ENCODE assay signal across 8 mouse cellular contexts in genomic region chr11:60046058-60046735, GRCm38 (mm10). TPM values are rescaled to one million over a fixed set of nuclear protein-coding genes. Genes with fewer than 3 reads are reported as not detected.
DNase-seq lines count a peak whose midpoint lies in the region; ATAC-seq and TF ChIP-seq lines count a peak whose summit lies in the region.

Gene Pemt, minus strand, starts transcription at chr11:60046489.

- H3K4me1 ChIP-seq in erythroblast, embryonic 14.5 days (ENCODE audit: control insufficient read depth) = peaks cover 25% of the 10 kb centered on the region
- no peaks in the 10 kb centered on the region for H3K4me1 ChIP-seq in heart, embryonic 11.5 days (ENCODE audit: control insufficient read depth, insufficient read depth, low read length)
- H3K4me1 ChIP-seq in kidney, embryonic 16.5 days (ENCODE audit: insufficient read depth, low read length) = peaks cover 5% of the 10 kb centered on the region; the same call in 1 of the 2 replicates
- peaks cover 19% of the 10 kb centered on the region for H3K4me1 ChIP-seq in liver, adult 2 months (ENCODE audit: control insufficient read depth, insufficient read depth, low read length)

- H3K79me2 ChIP-seq in C2C12 (ENCODE audit: control insufficient read depth, insufficient read depth) (no peaks in the 10 kb centered on the region), myocyte (ENCODE audit: control insufficient read depth, insufficient read depth) (no peaks in the 10 kb centered on the region)
- H3K79me2 ChIP-seq in liver, adult 2 months (ENCODE audit: control insufficient read depth, insufficient read depth, low read length) = no peaks in the 10 kb centered on the region

- H3K4me3 ChIP-seq in C2C12 (ENCODE audit: insufficient read depth, poor library complexity, severe bottlenecking) (peak within 1 kb of the TSS; percentile 31), myocyte (peak within 1 kb of the TSS; percentile 39)
- peak within 1 kb of the TSS; percentile 72 for H3K4me3 ChIP-seq in erythroblast, embryonic 14.5 days (replicated peaks)
- peak within 1 kb of the TSS; percentile 46 for H3K4me3 ChIP-seq in heart, embryonic 11.5 days (ENCODE audit: low read depth, low read length)
- peak within 1 kb of the TSS; percentile 60 for H3K4me3 ChIP-seq in kidney, embryonic 16.5 days (ENCODE audit: low read length)
- peak within 1 kb of the TSS; percentile 72 for H3K4me3 ChIP-seq in liver, adult 2 months (ENCODE audit: insufficient read depth, low read depth, low read length)

- peak; percentile 98 for ATAC-seq in heart, embryonic 11.5 days (replicated peaks; ENCODE audit: insufficient number of reproducible peaks, low FRiP score, low TSS enrichment)
- peak; percentile 98 for ATAC-seq in kidney, embryonic 16.5 days (ENCODE audit: low FRiP score, low TSS enrichment)

- TF ChIP-seq CTCF in C2C12 (IDR thresholded peaks at IDR 0.05; ENCODE audit: control insufficient read depth, insufficient read depth, insufficient read length) = no peak
- peak; percentile 66 for TF ChIP-seq CTCF in brain, embryonic 14.5 days (IDR thresholded peaks at IDR 0.05; ENCODE audit: borderline replicate concordance, extremely low read depth, insufficient read depth, insufficient read length)
- peak; percentile 18; the same call in 1 of the 2 replicates for TF ChIP-seq CTCF in liver, adult 2 months (IDR thresholded peaks at IDR 0.05; ENCODE audit: low read depth, low read length)

- H3K9me3 ChIP-seq in erythroblast, embryonic 14.5 days (ENCODE audit: control insufficient read depth, low read length) = peaks cover 6% of the 10 kb centered on the region
- no peaks in the 10 kb centered on the region for H3K9me3 ChIP-seq in heart, embryonic 11.5 days (replicated peaks; ENCODE audit: control insufficient read depth, low read length)
- H3K9me3 ChIP-seq in kidney, embryonic 16.5 days (ENCODE audit: low read length) = no peaks in the 10 kb centered on the region

- peak within 1 kb of the TSS; percentile 97 for H3ac ChIP-seq in C2C12 (ENCODE audit: control insufficient read depth, insufficient read length, low read depth)
- peak within 1 kb of the TSS; percentile 22 for H3ac ChIP-seq in myocyte (ENCODE audit: control insufficient read depth, insufficient read length)

- no peaks in the 10 kb centered on the region for H3K79me3 ChIP-seq in C2C12 (ENCODE audit: low read depth)

- under 1% methylated on average over 44 of the region's 44 CpGs for WGBS in heart, embryonic 11.5 days (ENCODE audit: insufficient replicate concordance)
- WGBS in kidney, embryonic 16.5 days = under 1% methylated on average over 44 of the region's 44 CpGs
- under 1% methylated on average over 44 of the region's 44 CpGs for WGBS in liver, adult 2 months

- peak within 1 kb of the TSS; percentile 61 for H3K4me2 ChIP-seq in heart, embryonic 11.5 days
- peak within 1 kb of the TSS; percentile 57 for H3K4me2 ChIP-seq in kidney, embryonic 16.5 days (replicated peaks; ENCODE audit: low read depth, low read length)
- H3K4me2 ChIP-seq in myocyte (ENCODE audit: low read depth) = peak within 1 kb of the TSS; percentile 80

- H3K9ac ChIP-seq in heart, embryonic 11.5 days (ENCODE audit: low read depth, low read length) = peak within 1 kb of the TSS; percentile 64
- peak within 1 kb of the TSS; percentile 73 for H3K9ac ChIP-seq in kidney, embryonic 16.5 days (replicated peaks; ENCODE audit: low read length)
- peak within 1 kb of the TSS; percentile 77 for H3K9ac ChIP-seq in liver, adult 2 months (ENCODE audit: low read depth, low read length)

- H3K27ac ChIP-seq in heart, embryonic 11.5 days (ENCODE audit: low read depth, low read length) = peak within 1 kb of the TSS; percentile 85
- peak within 1 kb of the TSS; percentile 92 for H3K27ac ChIP-seq in kidney, embryonic 16.5 days (ENCODE audit: low read length)
- H3K27ac ChIP-seq in liver, adult 2 months (replicated peaks; ENCODE audit: insufficient read depth, low read depth, low read length) = peak within 1 kb of the TSS; percentile 87

- peak; percentile 99 for DNase-seq in brain, embryonic 14.5 days (ENCODE audit: low read depth)
- peak; percentile 92 for DNase-seq in liver, adult 2 months (ENCODE audit: extremely low read depth, low read depth, low spot score)
- peak; percentile 93 for DNase-seq in splenic B cell, adult 2 months (ENCODE audit: low read depth, low spot score)

- TF ChIP-seq POLR2A in brain, embryonic 14.5 days (IDR thresholded peaks at IDR 0.05; ENCODE audit: borderline replicate concordance, extremely low read depth, insufficient read depth, insufficient read length, poor library complexity, severe bottlenecking) = peak; percentile 38; the same call in 1 of the 2 replicates
- TF ChIP-seq POLR2A in liver, adult 2 months (IDR thresholded peaks at IDR 0.05; ENCODE audit: extremely low read depth, insufficient read depth, low read length) = 0 out of 2 replicates have a peak, but pooled peaks have one; percentile 23
- TF ChIP-seq POLR2A in myocyte (IDR thresholded peaks at IDR 0.05; ENCODE audit: insufficient read length, low read depth) = peak; percentile 10

- H3K36me3 ChIP-seq in C2C12 (ENCODE audit: control insufficient read depth, insufficient read depth) = no peaks in the 10 kb centered on the region
- H3K36me3 ChIP-seq in erythroblast, embryonic 14.5 days (ENCODE audit: control insufficient read depth) = no peaks in the 10 kb centered on the region
- H3K36me3 ChIP-seq in heart, embryonic 11.5 days (ENCODE audit: control insufficient read depth, insufficient read depth, low read length) = no peaks in the 10 kb centered on the region
- H3K36me3 ChIP-seq in kidney, embryonic 16.5 days (ENCODE audit: insufficient read depth, low read length) = no peaks in the 10 kb centered on the region
- H3K36me3 ChIP-seq in liver, adult 2 months (ENCODE audit: control insufficient read depth, insufficient read depth, low read length) = no peaks in the 10 kb centered on the region
- H3K36me3 ChIP-seq in myocyte (ENCODE audit: control insufficient read depth, insufficient read depth) = no peaks in the 10 kb centered on the region
- no peaks in the 10 kb centered on the region for H3K36me3 ChIP-seq in splenic B cell, adult 2 months (ENCODE audit: control insufficient read depth, insufficient read depth, low read length, poor library complexity, severe bottlenecking)

- peaks cover 7% of the 10 kb centered on the region for H3K27me3 ChIP-seq in C2C12 (ENCODE audit: control insufficient read depth, insufficient read depth, insufficient read length)
- H3K27me3 ChIP-seq in erythroblast, embryonic 14.5 days (ENCODE audit: control insufficient read depth) = no peaks in the 10 kb centered on the region
- H3K27me3 ChIP-seq in heart, embryonic 11.5 days (ENCODE audit: control insufficient read depth, insufficient read depth, low read length) = no peaks in the 10 kb centered on the region
- H3K27me3 ChIP-seq in kidney, embryonic 16.5 days (ENCODE audit: insufficient read depth, low read length) = no peaks in the 10 kb centered on the region
- no peaks in the 10 kb centered on the region for H3K27me3 ChIP-seq in liver, adult 2 months (ENCODE audit: control insufficient read depth, insufficient read depth, low read length)
- peaks cover 4% of the 10 kb centered on the region for H3K27me3 ChIP-seq in myocyte (ENCODE audit: control insufficient read depth, insufficient read depth, insufficient read length)
- no peaks in the 10 kb centered on the region for H3K27me3 ChIP-seq in splenic B cell, adult 2 months (ENCODE audit: control insufficient read depth, insufficient read depth, low read length, poor library complexity, severe bottlenecking)

TF ChIP-seq in C2C12, 6 proteins besides CTCF, POLR2A, EP300 and RAD21:
- TF ChIP-seq MYOG (IDR thresholded peaks at IDR 0.05; ENCODE audit: control insufficient read depth, extremely low read depth, insufficient read length) = no peak
- TF ChIP-seq MAX (IDR thresholded peaks at IDR 0.05) = peak; percentile 100
- peak; percentile 57 for TF ChIP-seq USF1 (IDR thresholded peaks at IDR 0.05; ENCODE audit: low read depth)

TF ChIP-seq in myocyte, 11 proteins besides CTCF, POLR2A, EP300 and RAD21:
- TF ChIP-seq SRF (IDR thresholded peaks at IDR 0.05; ENCODE audit: control insufficient read depth, insufficient read length, low read depth) = no peak
- peak; percentile 84 for TF ChIP-seq MAX (IDR thresholded peaks at IDR 0.05; ENCODE audit: low read depth)
- peak in 1 of 3 experiments; percentile 33 for TF ChIP-seq MYOG (IDR thresholded peaks at IDR 0.05; ENCODE audit: control insufficient read depth in 1 of 3, insufficient read depth in 1 of 3, insufficient read length in 2 of 3, low read depth in 2 of 3)
- TF ChIP-seq USF1 (IDR thresholded peaks at IDR 0.05; ENCODE audit: low read depth) = peak; percentile 49

RNA-seq across cellular contexts. Expression of gene Pemt, which starts in this region (rescaled TPM):
- polyA plus RNA-seq in C2C12 (2012; fragmentation: generic; extraction: Trizol) = 16.7 TPM
- polyA plus RNA-seq in brain, embryonic 14.5 days (2012; rRNA removed) = 5.9 and 7.6 TPM in 2 replicates
- 0.49 and 0.87 TPM in 2 replicates for polyA plus RNA-seq in erythroblast, embryonic 14.5 days (2012)
- polyA plus RNA-seq in heart, embryonic 11.5 days (2014; fragmentation: Nextera tagmentation; extraction: Ambion mirVana) = 14.9 and 17.6 TPM in 2 replicates
- 11.2 and 12.2 TPM in 2 replicates for polyA plus RNA-seq in kidney, embryonic 16.5 days (2015; fragmentation: Nextera tagmentation; extraction: Ambion mirVana)
- 432 and 472 TPM in 2 replicates for total RNA-seq in liver, adult 2 months (2014; rRNA removed)
- polyA plus RNA-seq in liver, adult 2 months (2012; rRNA removed) = 1,369 and 1,396 TPM in 2 replicates
- 15.8 TPM for polyA plus RNA-seq in myocyte (2012; fragmentation: generic; extraction: Trizol)

Comparison
In these comparisons a context has a peak if more than half of its experiments do, and no peak if none do; other contexts are left out.
1. Peak in every context shown above with its lines: DNase-seq, ATAC-seq, H3K4me3 ChIP-seq and H3K27ac ChIP-seq.
2. RNA of gene Pemt (polyA plus RNA-seq): 1,369 to 1,396 TPM in liver, adult 2 months; 14.9 to 17.6 TPM in heart, embryonic 11.5 days, 16.7 TPM in C2C12 (single experiment), 15.8 TPM in myocyte (single experiment), 11.2 to 12.2 TPM in kidney, embryonic 16.5 days, 5.9 to 7.6 TPM in brain, embryonic 14.5 days and 0.49 to 0.87 TPM in erythroblast, embryonic 14.5 days; every median in the first group is over 10 times any median in the second.